Comparison of ENCODE assay signal across 16 mouse cellular contexts in genomic region chr3:158165004-158165403, GRCm38 (mm10).
DNase-seq lines count a peak whose midpoint lies in the region; ATAC-seq and TF ChIP-seq lines count a peak whose summit lies in the region.
"Had no signal": no experiment of that assay in that cellular context is flagged by ENCODE, and none has a peak within 500 bp of the region (broad histone marks: within the 10 kb centered on the region; RNA-seq: fewer than 3 reads in every experiment).

No protein-coding gene starts in this region.

- H3K9me3 ChIP-seq in heart, postnatal 0 days (replicated peaks; ENCODE audit: control insufficient read depth, low read length): no peaks in the 10 kb centered on the region
- no peaks in the 10 kb centered on the region for H3K9me3 ChIP-seq in heart, embryonic 10.5 days
- no peaks in the 10 kb centered on the region for H3K9me3 ChIP-seq in liver, embryonic 14.5 days (ENCODE audit: control insufficient read depth, low read length)
- H3K9me3 ChIP-seq: heart, embryonic 15.5 days; liver, embryonic 12.5 days had no signal

- H3K4me1 ChIP-seq in heart, postnatal 0 days (ENCODE audit: control insufficient read depth, insufficient read depth): no peaks in the 10 kb centered on the region
- no peaks in the 10 kb centered on the region for H3K4me1 ChIP-seq in heart, embryonic 10.5 days
- H3K4me1 ChIP-seq in liver, embryonic 14.5 days (replicated peaks; ENCODE audit: control insufficient read depth in 2 of 2, insufficient read depth in 2 of 2, low read length in 1 of 2): no peaks in the 10 kb centered on the region
- H3K4me1 ChIP-seq: heart, embryonic 15.5 days; liver, embryonic 12.5 days; megakaryocyte, embryonic 14.5 days had no signal

- H3K27ac ChIP-seq in heart, postnatal 0 days (ENCODE audit: low read depth): no peak overlapping the region
- H3K27ac ChIP-seq in heart, embryonic 10.5 days: no peak overlapping the region
- H3K27ac ChIP-seq in liver, embryonic 14.5 days: no peak overlapping the region
- H3K27ac ChIP-seq: heart, embryonic 15.5 days; liver, embryonic 12.5 days had no signal

- ATAC-seq in heart, postnatal 0 days (ENCODE audit: insufficient read depth, low read depth): no peak
- no peak for ATAC-seq in liver, embryonic 14.5 days (ENCODE audit: insufficient read depth)
- ATAC-seq: liver, embryonic 12.5 days had no signal

- H3K36me3 ChIP-seq in heart, postnatal 0 days (replicated peaks; ENCODE audit: control insufficient read depth, insufficient read depth, low read length): no peaks in the 10 kb centered on the region
- H3K36me3 ChIP-seq in heart, embryonic 10.5 days: no peaks in the 10 kb centered on the region
- H3K36me3 ChIP-seq in liver, embryonic 14.5 days (replicated peaks; ENCODE audit: control insufficient read depth, insufficient read depth, low read depth): no peaks in the 10 kb centered on the region
- H3K36me3 ChIP-seq: heart, embryonic 15.5 days; liver, embryonic 12.5 days had no signal

- TF ChIP-seq EP300 in heart, postnatal 0 days (IDR thresholded peaks at IDR 0.05; ENCODE audit: low read depth): no peak
- TF ChIP-seq EP300 in liver, embryonic 14.5 days (IDR thresholded peaks at IDR 0.05; ENCODE audit: low read depth): no peak

- DNase-seq in heart, postnatal 0 days (ENCODE audit: low spot score): no peak
- no peak for DNase-seq in heart, embryonic 10.5 days (ENCODE audit: low spot score)
- DNase-seq in liver, embryonic 14.5 days (ENCODE audit: low read depth in 3 of 3, low spot score in 3 of 3): no peak
- no peak for DNase-seq in liver
- DNase-seq in ES-CJ7 (ENCODE audit: low read depth, low spot score): peak; percentile 13
- DNase-seq in brain, embryonic 14.5 days (ENCODE audit: low read depth): peak; percentile 57
- DNase-seq in right cerebral cortex, adult 18-20 months: no peak
- no peak for DNase-seq in right cerebral cortex, postnatal 10 days (ENCODE audit: low spot score in 2 of 2)
- DNase-seq: adrenal gland, postnatal 25 days; cerebellum, adult 2 months; gastrocnemius, postnatal 10 days; kidney, adult 11 months; right cerebral cortex, postnatal 4 days had no signal

- H3K4me3 ChIP-seq in heart, postnatal 0 days (ENCODE audit: low read depth, low read length): no peak overlapping the region
- H3K4me3 ChIP-seq in heart, embryonic 10.5 days: no peak overlapping the region
- no peak overlapping the region for H3K4me3 ChIP-seq in liver, embryonic 14.5 days (ENCODE audit: insufficient read depth in 1 of 2, low read depth in 2 of 2, low read length in 2 of 2)
- H3K4me3 ChIP-seq: heart, embryonic 15.5 days; liver, embryonic 12.5 days; megakaryocyte, embryonic 14.5 days had no signal

- no peak overlapping the region for H3K9ac ChIP-seq in heart, postnatal 0 days (replicated peaks; ENCODE audit: low read depth, low read length)
- H3K9ac ChIP-seq in liver, embryonic 14.5 days (replicated peaks): no peak overlapping the region
- H3K9ac ChIP-seq: heart, embryonic 15.5 days; liver, embryonic 12.5 days had no signal

- no peaks in the 10 kb centered on the region for H3K27me3 ChIP-seq in heart, postnatal 0 days (ENCODE audit: control insufficient read depth, insufficient read depth, low read length)
- H3K27me3 ChIP-seq in heart, embryonic 10.5 days (ENCODE audit: insufficient read depth, poor library complexity, severe bottlenecking): no peaks in the 10 kb centered on the region
- H3K27me3 ChIP-seq in liver, embryonic 14.5 days (ENCODE audit: control insufficient read depth, insufficient read depth, low read length): no peaks in the 10 kb centered on the region
- H3K27me3 ChIP-seq: heart, embryonic 15.5 days; liver, embryonic 12.5 days; megakaryocyte, embryonic 14.5 days had no signal

- TF ChIP-seq CTCF in heart, postnatal 0 days (IDR thresholded peaks at IDR 0.05; ENCODE audit: low read depth): peak; percentile 27
- 0 out of 2 replicates have a peak, but pooled peaks have one; percentile 7 for TF ChIP-seq CTCF in liver, embryonic 14.5 days (IDR thresholded peaks at IDR 0.05; ENCODE audit: low read depth)
- peak; percentile 30; the same call in 1 of the 2 replicates for TF ChIP-seq CTCF in brain, embryonic 14.5 days (IDR thresholded peaks at IDR 0.05; ENCODE audit: borderline replicate concordance, extremely low read depth, insufficient read depth, insufficient read length)

- TF ChIP-seq POLR2A in brain, embryonic 14.5 days (IDR thresholded peaks at IDR 0.05; ENCODE audit: borderline replicate concordance, extremely low read depth, insufficient read depth, insufficient read length, poor library complexity, severe bottlenecking): no peak

- no peak overlapping the region for H3K4me2 ChIP-seq in heart, postnatal 0 days (ENCODE audit: low read depth, low read length)
- H3K4me2 ChIP-seq in liver, embryonic 14.5 days (ENCODE audit: low read depth): no peak overlapping the region
- H3K4me2 ChIP-seq: heart, embryonic 15.5 days; liver, embryonic 12.5 days had no signal

Comparison
In these comparisons a context has a peak if more than half of its experiments do, and no peak if none do; other contexts are left out.
1. DNase-seq: peak in ES-CJ7 (single experiment) and brain, embryonic 14.5 days (single experiment); none in heart, postnatal 0 days (single experiment), heart, embryonic 10.5 days (single experiment), liver, embryonic 14.5 days (0 of 3), liver (single experiment), right cerebral cortex, adult 18-20 months (single experiment) and right cerebral cortex, postnatal 10 days (0 of 2).
2. Peak in every context shown above with its lines, with median percentiles within 50 percentile points of each other: CTCF ChIP-seq.